In the genomic region with DNA sequence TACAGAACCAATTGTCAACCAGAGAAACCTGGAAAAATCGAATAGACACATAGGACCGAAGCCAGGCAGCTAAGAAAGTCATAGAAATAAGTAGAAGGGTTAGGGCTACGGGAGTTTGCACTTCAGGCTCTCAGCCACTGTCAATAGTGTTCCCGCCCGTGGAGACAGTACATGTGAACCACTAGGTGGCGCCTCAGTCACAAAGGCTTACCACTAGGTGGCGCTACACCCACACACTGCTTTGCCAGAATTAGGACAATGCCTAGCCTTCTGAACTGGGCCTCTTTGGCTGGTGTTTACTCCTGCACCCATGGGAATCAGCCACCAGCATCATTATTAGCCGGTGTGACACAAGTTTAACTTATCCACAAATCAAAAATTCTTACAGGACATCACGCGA, we compare ENCODE assay signal across 8 mouse cellular contexts. TPM values are rescaled to one million over a fixed set of nuclear protein-coding genes. Genes with fewer than 3 reads are reported as not detected.
DNase-seq lines count a peak whose midpoint lies in the region; ATAC-seq and TF ChIP-seq lines count a peak whose summit lies in the region.
"Had no signal": no experiment of that assay in that cellular context is flagged by ENCODE, and none has a peak within 500 bp of the region (broad histone marks: within the 10 kb centered on the region; RNA-seq: fewer than 3 reads in every experiment).

No protein-coding gene starts in this region.

- no peaks in the 10 kb centered on the region for H3K4me1 ChIP-seq in MEL (ENCODE audit: control insufficient read depth in 1 of 2, insufficient read depth in 2 of 2, low read length in 2 of 2)
- H3K4me1 ChIP-seq in hindbrain, embryonic 14.5 days (replicated peaks; ENCODE audit: control insufficient read depth, insufficient read depth, low read length): peaks cover 14% of the 10 kb centered on the region

- no peak overlapping the region for H3K4me3 ChIP-seq in MEL (ENCODE audit: control insufficient read depth in 1 of 2, insufficient read depth in 1 of 2, low read depth in 2 of 2, low read length in 2 of 2)
- H3K4me3 ChIP-seq in hindbrain, embryonic 14.5 days (replicated peaks; ENCODE audit: low read length): no peak overlapping the region
- H3K4me3 ChIP-seq: megakaryocyte, embryonic 14.5 days had no signal

- peak in 2 of 3 experiments; percentile 99; a peak in 5 of 6 replicates for TF ChIP-seq CTCF in MEL (IDR thresholded peaks at IDR 0.05 in 2 of 3, conservative IDR thresholded peaks at IDR 0.05 in 1 of 3; ENCODE audit: control insufficient read depth in 1 of 3, insufficient read depth in 1 of 3, low read depth in 2 of 3, low read length in 3 of 3, poor library complexity in 1 of 3, severe bottlenecking in 1 of 3)
- peak; percentile 100 for TF ChIP-seq CTCF in brain, embryonic 14.5 days (IDR thresholded peaks at IDR 0.05; ENCODE audit: borderline replicate concordance, extremely low read depth, insufficient read depth, insufficient read length)

- no peak for TF ChIP-seq POLR2A in MEL (IDR thresholded peaks at IDR 0.05; ENCODE audit: control insufficient read depth in 1 of 2, insufficient read depth in 1 of 2, low read depth in 1 of 2, low read length in 2 of 2, poor library complexity in 1 of 2)
- no peak for TF ChIP-seq POLR2A in brain, embryonic 14.5 days (IDR thresholded peaks at IDR 0.05; ENCODE audit: borderline replicate concordance, extremely low read depth, insufficient read depth, insufficient read length, poor library complexity, severe bottlenecking)

- no peaks in the 10 kb centered on the region for H3K79me2 ChIP-seq in MEL (ENCODE audit: control insufficient read depth, insufficient read depth, low read length, poor library complexity)

- no peaks in the 10 kb centered on the region for H3K9me3 ChIP-seq in MEL (replicated peaks; ENCODE audit: insufficient read depth, low read length)
- no peaks in the 10 kb centered on the region for H3K9me3 ChIP-seq in hindbrain, embryonic 14.5 days (ENCODE audit: control insufficient read depth, low read length)

- no peak overlapping the region for H3K27ac ChIP-seq in MEL (ENCODE audit: control insufficient read depth, low read depth, low read length)
- H3K27ac ChIP-seq in hindbrain, embryonic 14.5 days: no peak overlapping the region

- no peak overlapping the region for H3K9ac ChIP-seq in MEL (ENCODE audit: control insufficient read depth, low read depth, low read length, poor library complexity, severe bottlenecking)
- no peak overlapping the region for H3K9ac ChIP-seq in hindbrain, embryonic 14.5 days

- TF ChIP-seq RAD21 in MEL (IDR thresholded peaks at IDR 0.05; ENCODE audit: low read depth, low read length): peak; percentile 84

- ATAC-seq in hindbrain, embryonic 14.5 days (ENCODE audit: low FRiP score): no peak

- 31% methylated on average over 10 of the region's 10 CpGs for WGBS in hindbrain, embryonic 14.5 days

- no peak overlapping the region for H3K4me2 ChIP-seq in hindbrain, embryonic 14.5 days (replicated peaks)

- no peaks in the 10 kb centered on the region for H3K36me3 ChIP-seq in MEL (ENCODE audit: control insufficient read depth in 1 of 2, insufficient read depth in 2 of 2, low read length in 2 of 2)
- peaks cover 36% of the 10 kb centered on the region for H3K36me3 ChIP-seq in hindbrain, embryonic 14.5 days (replicated peaks; ENCODE audit: control insufficient read depth, insufficient read depth)

- no peak; a peak in 1 of 4 replicates for TF ChIP-seq EP300 in MEL (IDR thresholded peaks at IDR 0.05; ENCODE audit: low read depth in 1 of 2, low read length in 2 of 2)

- peak; percentile 86 for DNase-seq in MEL (ENCODE audit: low read depth, low spot score)
- peak; percentile 85 for DNase-seq in brain, embryonic 14.5 days (ENCODE audit: low read depth)
- DNase-seq in fibroblast of lung, adult 2 months (ENCODE audit: low read depth): peak; percentile 69
- peak; percentile 87 for DNase-seq in hindbrain, embryonic 14.5 days (ENCODE audit: low spot score)
- peak; percentile 76 to 89 for DNase-seq in layer of hippocampus, postnatal 25 days (ENCODE audit: extremely low spot score in 1 of 2, low spot score in 1 of 2)
- peak; percentile 86 for DNase-seq in lung, postnatal 25 days (ENCODE audit: low spot score)
- peak; percentile 83 for DNase-seq in right cerebral cortex, postnatal 4 days

- no peaks in the 10 kb centered on the region for H3K27me3 ChIP-seq in MEL (ENCODE audit: control insufficient read depth in 1 of 2, insufficient read depth in 2 of 2, low read length in 2 of 2)
- H3K27me3 ChIP-seq in hindbrain, embryonic 14.5 days (ENCODE audit: control insufficient read depth, insufficient read depth, low read length): no peaks in the 10 kb centered on the region

TF ChIP-seq in MEL, 35 proteins besides CTCF, POLR2A, EP300 and RAD21:
- no peak for TF ChIP-seq KAT2A (conservative IDR thresholded peaks at IDR 0.05; ENCODE audit: low read depth, low read length)
- no peak for TF ChIP-seq GABPA (IDR thresholded peaks at IDR 0.05; ENCODE audit: low read depth, low read length)
- no peak for TF ChIP-seq NRF1 (IDR thresholded peaks at IDR 0.05; ENCODE audit: insufficient read depth, low read depth, low read length, poor library complexity, severe bottlenecking)
- 0 out of 2 replicates have a peak, but pooled peaks have one; percentile 37 for TF ChIP-seq JUND (IDR thresholded peaks at IDR 0.05; ENCODE audit: low read depth, low read length)
- no peak for TF ChIP-seq MXI1 (IDR thresholded peaks at IDR 0.05; ENCODE audit: low read depth, low read length)
- TF ChIP-seq TAL1 (IDR thresholded peaks at IDR 0.05; ENCODE audit: low read length): no peak
- 0 out of 2 replicates have a peak, but pooled peaks have one; percentile 22 for TF ChIP-seq ZNF384 (IDR thresholded peaks at IDR 0.05; ENCODE audit: low read depth, low read length)
- no peak for TF ChIP-seq ZKSCAN1 (IDR thresholded peaks at IDR 0.05; ENCODE audit: low read depth, low read length)
- TF ChIP-seq SMC3 (IDR thresholded peaks at IDR 0.05; ENCODE audit: low read depth, low read length): peak; percentile 95
- 0 out of 2 replicates have a peak, but pooled peaks have one; percentile 33 for TF ChIP-seq TBP (IDR thresholded peaks at IDR 0.05; ENCODE audit: low read depth, low read length)
- 0 out of 2 replicates have a peak, but pooled peaks have one; percentile 20 for TF ChIP-seq HCFC1 (IDR thresholded peaks at IDR 0.05; ENCODE audit: low read depth, low read length)
- peak; percentile 73 for TF ChIP-seq ZC3H11A (IDR thresholded peaks at IDR 0.05; ENCODE audit: low read depth, low read length)
- TF ChIP-seq SIN3A (IDR thresholded peaks at IDR 0.05; ENCODE audit: low read length): peak; percentile 50; the same call in 1 of the 2 replicates
TF ChIP-seq in MEL: peak in this region for 7.

RNA-seq across cellular contexts. Expression of gene Pink1, which starts 6.6 kb away (rescaled TPM):
- 14.0 and 21.2 TPM in 2 replicates for total RNA-seq in MEL (2012; rRNA removed)
- polyA plus RNA-seq in MEL (2012; ENCODE audit: insufficient read depth in 1 of 2, insufficient read length in 2 of 2, low read depth in 1 of 2, low replicate concordance in 2 of 2, missing spikeins in 1 of 2): 10 to 100 TPM in 1 of 2 experiments, not detected in 1; 22.1 TPM
- polyA plus RNA-seq in brain, embryonic 14.5 days (2012; rRNA removed): 87.9 and 92.7 TPM in 2 replicates
- 53.4 and 57.4 TPM in 2 replicates for polyA plus RNA-seq in hindbrain, embryonic 14.5 days (2014; fragmentation: Nextera tagmentation; extraction: Ambion mirVana)
- total RNA-seq in layer of hippocampus, postnatal 25 days (2021): 100 to 1,000 TPM; 222 to 256 TPM

RNA-seq across cellular contexts. Expression of gene Ddost, which starts 15.0 kb away (rescaled TPM):
- 251 and 283 TPM in 2 replicates for total RNA-seq in MEL (2012; rRNA removed)
- polyA plus RNA-seq in MEL (2012; ENCODE audit: insufficient read depth in 1 of 2, insufficient read length in 2 of 2, low read depth in 1 of 2, low replicate concordance in 2 of 2, missing spikeins in 1 of 2): 100 to 1,000 TPM in 1 of 2 experiments, 10 to 100 TPM in 1; 68.9 to 402 TPM
- 152 and 167 TPM in 2 replicates for polyA plus RNA-seq in brain, embryonic 14.5 days (2012; rRNA removed)
- polyA plus RNA-seq in hindbrain, embryonic 14.5 days (2014; fragmentation: Nextera tagmentation; extraction: Ambion mirVana): 197 and 208 TPM in 2 replicates
- 100 to 1,000 TPM in 1 of 2 experiments, 10 to 100 TPM in 1; 92.3 to 104 TPM for total RNA-seq in layer of hippocampus, postnatal 25 days (2021)

RNA-seq across cellular contexts. Expression of gene Cda, which starts 48.3 kb away (rescaled TPM):
- total RNA-seq in MEL (2012; rRNA removed): 10.7 and 12.4 TPM in 2 replicates
- polyA plus RNA-seq in MEL (2012; ENCODE audit: insufficient read depth in 1 of 2, insufficient read length in 2 of 2, low read depth in 1 of 2, low replicate concordance in 2 of 2, missing spikeins in 1 of 2): 10 to 100 TPM in 1 of 2 experiments, not detected in 1; 26.1 TPM
- polyA plus RNA-seq in brain, embryonic 14.5 days (2012; rRNA removed): 1.9 and 3.2 TPM in 2 replicates
- 5.2 and 6.4 TPM in 2 replicates for polyA plus RNA-seq in hindbrain, embryonic 14.5 days (2014; fragmentation: Nextera tagmentation; extraction: Ambion mirVana)
- total RNA-seq in layer of hippocampus, postnatal 25 days (2021): 1 to 10 TPM; 1.9 to 3.1 TPM
